Mouse (Mus musculus): Measurements from ENCODE around the gene Gm11114. TPM values are rescaled to one million over a fixed set of nuclear protein-coding genes. Genes with fewer than 3 reads are reported as not detected.

The Gm11114 gene
- total and polyA plus RNA-seq, 3 experiments = not detected

DNA sequence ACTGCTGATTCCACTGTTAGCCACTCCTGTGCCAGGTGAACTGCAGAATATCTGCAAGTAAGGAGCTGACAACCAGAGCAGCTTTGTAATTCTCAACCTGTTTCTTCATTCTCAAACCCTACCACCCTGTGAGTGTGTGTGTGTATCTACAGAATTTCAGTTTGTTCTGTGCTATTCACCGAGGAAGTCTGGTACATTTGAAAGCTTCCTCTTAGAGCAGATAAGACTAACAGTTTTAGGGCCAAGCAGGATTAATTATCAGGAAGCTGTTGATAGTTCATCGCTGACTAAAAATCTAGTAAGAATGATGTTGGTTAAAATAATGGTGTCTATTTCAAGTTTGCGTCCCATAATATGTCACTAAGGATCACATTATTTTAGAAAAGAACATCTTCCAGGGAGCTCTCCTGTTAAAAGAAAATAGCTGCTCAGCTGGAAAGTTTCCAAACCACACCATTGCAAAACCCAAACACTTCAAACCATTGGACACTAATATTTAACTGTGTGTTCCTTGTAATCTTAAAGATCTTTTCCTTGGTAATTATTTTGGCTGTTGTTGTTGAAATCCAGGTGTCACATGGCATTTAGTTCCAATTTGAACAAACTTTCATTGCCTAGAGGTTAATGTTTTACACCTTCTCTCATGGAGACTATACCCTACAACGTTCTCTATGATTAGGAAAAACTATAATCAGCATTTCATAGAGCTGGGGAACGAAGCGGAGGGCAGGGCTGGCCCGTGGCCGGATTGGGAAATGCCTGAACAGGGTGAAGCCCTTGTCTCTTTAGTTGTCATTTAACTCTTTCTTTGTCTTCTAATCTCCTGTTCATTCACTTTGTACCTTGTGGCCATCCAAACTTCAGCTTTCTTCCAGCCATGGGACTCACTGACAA lies 30.6 kb downstream of the Gm11114 start:
- Histone ChIP-seq H3K9ac (ENCODE audit: low read depth, low read length) (no peak overlapping the region), H3K4me1 (ENCODE audit: control insufficient read depth, insufficient read depth, low read length) (no peaks in the 10 kb centered on the region; the same call in 1 of the 2 replicates), H3K27ac (no peak overlapping the region), H3K4me3 (no peak overlapping the region), H3K79me2 (replicated peaks; ENCODE audit: control insufficient read depth, insufficient read depth, low read length) (no peaks in the 10 kb centered on the region), H3K27me3 (ENCODE audit: control insufficient read depth, insufficient read depth, low read length) (no peaks in the 10 kb centered on the region), H3K36me3 (ENCODE audit: control insufficient read depth, insufficient read depth, low read length) (no peaks in the 10 kb centered on the region)
- intact Hi-C loops (cut with DNase I) = loop anchor here (10.0 kb wide), 1 partner anchor 112 kb away; no protein-coding TSS in a partner anchor
- 44% methylated on average over 8 of the region's 8 CpGs for WGBS
- TF ChIP-seq EP300 (IDR thresholded peaks at IDR 0.05; ENCODE audit: insufficient read depth, low read depth, low read length) (no peak), CTCF (IDR thresholded peaks at IDR 0.05) (no peak), POLR2A (IDR thresholded peaks at IDR 0.05; ENCODE audit: insufficient read depth, low read depth, low read length) (no peak)
- no peak for DNase-seq

DNA sequence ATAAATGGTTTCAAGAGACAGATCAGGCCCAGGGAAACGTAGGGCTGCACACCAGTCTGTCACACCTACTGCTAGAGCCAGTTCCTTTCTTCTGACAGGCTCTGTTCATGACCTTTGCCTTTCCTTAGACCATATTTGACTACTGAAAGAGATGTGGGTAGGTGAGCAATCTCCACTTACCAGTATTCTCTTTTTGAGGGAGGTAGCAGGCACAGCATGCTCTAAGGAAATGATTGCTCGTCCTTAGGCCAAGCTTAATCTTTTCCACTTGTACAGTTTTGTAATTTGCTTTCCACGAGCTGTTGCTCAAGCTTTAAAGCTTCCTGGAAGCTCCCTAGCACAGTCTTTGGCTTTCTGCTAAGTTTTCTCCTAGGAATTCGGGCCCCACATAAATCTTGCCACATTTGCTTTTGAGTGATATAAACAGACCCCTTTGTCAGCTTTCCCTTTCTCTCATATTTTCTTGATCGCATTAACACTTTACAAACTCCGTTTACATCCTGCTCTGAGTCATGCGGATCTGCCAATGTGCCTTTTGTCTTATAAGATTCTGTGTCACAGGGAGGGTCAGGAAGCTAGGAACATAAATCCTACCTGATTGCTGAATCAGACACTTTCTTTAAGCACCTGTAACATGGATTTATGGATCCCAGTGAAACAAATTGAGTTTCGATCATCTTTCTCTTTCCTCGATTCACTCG lies 35.4 kb downstream of the Gm11114 start:
- H3K9ac ChIP-seq (ENCODE audit: low read depth, low read length) = no peak overlapping the region
- no peak for DNase-seq
- H3K79me2 ChIP-seq (replicated peaks; ENCODE audit: control insufficient read depth, insufficient read depth, low read length) = no peaks in the 10 kb centered on the region
- H3K36me3 ChIP-seq (ENCODE audit: control insufficient read depth, insufficient read depth, low read length) = no peaks in the 10 kb centered on the region
- no peaks in the 10 kb centered on the region; the same call in 1 of the 2 replicates for H3K4me1 ChIP-seq (ENCODE audit: control insufficient read depth, insufficient read depth, low read length)
- WGBS = 76% methylated on average over 10 of the region's 10 CpGs
- no peak overlapping the region for H3K27ac ChIP-seq
- no peak overlapping the region for H3K4me3 ChIP-seq
- no peaks in the 10 kb centered on the region for H3K27me3 ChIP-seq (ENCODE audit: control insufficient read depth, insufficient read depth, low read length)
- intact Hi-C loops (cut with DNase I) = loop anchor here (10.0 kb wide), 1 partner anchor 107 kb away; no protein-coding TSS in a partner anchor
- no peak for TF ChIP-seq EP300 (IDR thresholded peaks at IDR 0.05; ENCODE audit: insufficient read depth, low read depth, low read length)
- no peak for TF ChIP-seq CTCF (IDR thresholded peaks at IDR 0.05)
- no peak for TF ChIP-seq POLR2A (IDR thresholded peaks at IDR 0.05; ENCODE audit: insufficient read depth, low read depth, low read length)

DNA sequence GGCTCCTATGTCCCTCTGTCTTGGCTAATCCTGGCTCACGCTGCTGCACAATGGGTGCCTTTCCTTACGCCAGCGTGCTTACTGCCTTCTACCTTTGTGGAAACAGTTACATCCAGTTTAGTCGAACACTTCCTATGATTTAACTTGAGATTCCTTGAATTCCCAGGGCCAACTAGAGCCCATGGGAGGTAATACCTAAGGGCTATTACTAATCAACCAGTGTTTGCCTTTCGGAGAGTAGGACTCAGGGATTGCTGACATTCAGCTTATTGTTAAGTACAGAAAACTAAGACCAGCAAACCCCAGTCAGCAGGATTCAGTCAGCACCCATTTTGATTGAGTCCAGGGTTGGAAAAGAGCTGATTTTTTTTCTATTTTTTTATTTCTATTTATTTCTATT lies 43.0 kb downstream of the Gm11114 start:
- no peak for DNase-seq
- no peaks in the 10 kb centered on the region for H3K4me1 ChIP-seq (ENCODE audit: control insufficient read depth, insufficient read depth, low read length)

DNA sequence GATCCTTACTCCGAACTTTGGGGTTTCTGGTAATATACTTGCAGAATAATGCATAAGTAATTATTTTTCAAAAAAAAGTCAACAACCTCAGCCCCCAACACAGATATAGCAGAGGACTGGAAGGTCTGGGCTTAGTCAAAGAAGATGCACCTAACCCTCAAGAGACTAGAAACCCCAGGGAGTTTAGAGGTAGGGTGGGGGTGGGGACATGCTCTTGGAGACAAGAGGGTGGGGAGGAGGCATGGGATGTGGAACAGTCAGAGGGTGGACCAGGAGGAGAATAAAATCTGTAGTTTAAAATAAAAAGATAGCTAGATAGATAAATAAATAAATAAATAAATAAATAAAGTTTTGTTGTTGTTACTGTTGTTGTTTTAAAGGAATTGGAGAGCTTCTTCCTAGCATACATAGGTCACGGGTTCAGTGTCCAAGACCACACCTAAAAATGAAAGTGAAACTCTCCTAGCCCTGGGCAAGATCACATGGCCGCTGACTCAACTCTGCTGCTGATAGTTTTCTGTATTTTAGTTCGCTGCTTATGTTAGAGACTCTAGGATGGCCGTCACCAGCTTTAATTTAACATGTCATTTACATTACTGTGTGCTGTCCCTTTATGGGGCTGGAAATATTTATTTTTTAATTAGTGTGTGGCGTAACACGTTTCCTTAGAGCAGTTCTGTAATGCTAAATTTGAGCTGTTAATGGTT lies 44.7 kb downstream of the Gm11114 start:
- Histone ChIP-seq H3K36me3 (ENCODE audit: control insufficient read depth, insufficient read depth, low read length) (no peaks in the 10 kb centered on the region), H3K4me3 (no peak overlapping the region), H3K4me1 (ENCODE audit: control insufficient read depth, insufficient read depth, low read length) (no peaks in the 10 kb centered on the region), H3K27ac (no peak overlapping the region), H3K79me2 (replicated peaks; ENCODE audit: control insufficient read depth, insufficient read depth, low read length) (no peaks in the 10 kb centered on the region), H3K9ac (ENCODE audit: low read depth, low read length) (no peak overlapping the region), H3K27me3 (ENCODE audit: control insufficient read depth, insufficient read depth, low read length) (no peaks in the 10 kb centered on the region)
- intact Hi-C loops (cut with DNase I) = no loop called here
- DNase-seq = no peak
- TF ChIP-seq EP300 (IDR thresholded peaks at IDR 0.05; ENCODE audit: insufficient read depth, low read depth, low read length) = no peak
- TF ChIP-seq POLR2A (IDR thresholded peaks at IDR 0.05; ENCODE audit: insufficient read depth, low read depth, low read length) = no peak
- no peak for TF ChIP-seq CTCF (IDR thresholded peaks at IDR 0.05)
- 82% methylated on average over 7 of the region's 7 CpGs for WGBS

More for the DNA sequence above, 43.0 kb downstream of the Gm11114 start:
- H3K27me3 ChIP-seq (ENCODE audit: control insufficient read depth, insufficient read depth, low read length) = no peaks in the 10 kb centered on the region
- no peak overlapping the region for H3K27ac ChIP-seq
- TF ChIP-seq EP300 (IDR thresholded peaks at IDR 0.05; ENCODE audit: insufficient read depth, low read depth, low read length) = no peak
- no peak for TF ChIP-seq POLR2A (IDR thresholded peaks at IDR 0.05; ENCODE audit: insufficient read depth, low read depth, low read length)
- no peak for TF ChIP-seq CTCF (IDR thresholded peaks at IDR 0.05)
- no peaks in the 10 kb centered on the region for H3K79me2 ChIP-seq (replicated peaks; ENCODE audit: control insufficient read depth, insufficient read depth, low read length)
- WGBS = 90% methylated on average over 5 of the region's 5 CpGs
- no peaks in the 10 kb centered on the region for H3K36me3 ChIP-seq (ENCODE audit: control insufficient read depth, insufficient read depth, low read length)
- H3K4me3 ChIP-seq = no peak overlapping the region
- H3K9ac ChIP-seq (ENCODE audit: low read depth, low read length) = no peak overlapping the region
- intact Hi-C loops (cut with DNase I) = no loop called here

Other genes with a start within 250 kb of the Gm11114 start
- 10 to 100 TPM; 11.0 to 12.5 TPM for gene Tent5a, start 14.6 kb downstream of the Gm11114 start, total RNA-seq (2021)
- gene Tent5a, start 14.6 kb downstream of the Gm11114 start, polyA plus RNA-seq (2012; rRNA removed) = 3.2 and 5.1 TPM in 2 replicates

Measured in heart, adult 2 months (tissue).